Mouse (Mus musculus) erythroblast, embryonic 14.5 days (primary cell): ENCODE results near the gene Cct4.

Experiments used
- GATA1 ChIP-seq: IDR thresholded peaks from 2 replicates; pipeline ENCODE4 v1.6.1; 2012; ENCODE audit warnings: low read length, inconsistent platforms, mixed read lengths
- TAL1 ChIP-seq: IDR thresholded peaks from 3 replicates; pipeline ENCODE4 v1.6.1; 2012; ENCODE audit warnings: low read length, inconsistent platforms, mixed read lengths

DNA sequence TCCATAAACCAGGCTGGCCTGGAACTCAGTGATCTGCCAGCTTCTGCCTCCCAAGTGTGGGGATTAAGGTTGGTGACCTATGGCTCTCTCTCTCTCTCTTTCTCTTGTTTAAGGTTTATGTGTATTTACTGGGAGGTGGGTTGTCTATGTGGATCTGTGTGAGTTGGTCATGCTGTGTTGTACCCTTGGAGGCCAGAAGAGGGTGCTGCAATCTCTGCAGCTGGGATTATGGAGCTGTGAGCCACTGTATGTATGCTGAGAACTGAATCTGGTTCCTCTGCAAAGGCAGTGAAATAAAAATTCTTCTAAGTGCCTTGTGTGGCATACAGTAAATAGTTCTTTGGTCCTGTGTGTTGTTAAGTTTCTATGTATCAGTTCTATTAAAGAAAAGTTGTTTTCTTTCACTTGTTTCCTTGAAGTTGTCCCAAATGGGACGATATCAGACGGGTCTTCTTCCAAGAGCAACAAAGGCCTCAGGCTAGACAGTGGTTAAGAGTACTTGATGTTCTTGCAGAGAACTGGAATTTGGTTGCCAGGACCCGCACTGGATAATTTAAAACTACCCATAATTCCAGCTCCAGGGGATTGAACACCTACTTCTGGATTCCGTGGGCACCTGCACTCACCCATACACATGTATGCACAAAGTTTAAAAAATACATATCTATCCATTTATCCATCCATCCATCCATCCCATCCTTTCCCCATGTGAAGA is 23.4 kb downstream of the Cct4 start:
- TF ChIP-seq TAL1 (no peak), GATA1 (no peak)
